Mouse (Mus musculus): ENCODE measurements around the gene Ubiad1.

Ubiad1 gene

GRCm38 (mm10) chr4:148399437-148400094, 45.0 kb downstream of the Ubiad1 start:
- DNase-seq (ENCODE audit: low read depth), result no peak

DNA sequence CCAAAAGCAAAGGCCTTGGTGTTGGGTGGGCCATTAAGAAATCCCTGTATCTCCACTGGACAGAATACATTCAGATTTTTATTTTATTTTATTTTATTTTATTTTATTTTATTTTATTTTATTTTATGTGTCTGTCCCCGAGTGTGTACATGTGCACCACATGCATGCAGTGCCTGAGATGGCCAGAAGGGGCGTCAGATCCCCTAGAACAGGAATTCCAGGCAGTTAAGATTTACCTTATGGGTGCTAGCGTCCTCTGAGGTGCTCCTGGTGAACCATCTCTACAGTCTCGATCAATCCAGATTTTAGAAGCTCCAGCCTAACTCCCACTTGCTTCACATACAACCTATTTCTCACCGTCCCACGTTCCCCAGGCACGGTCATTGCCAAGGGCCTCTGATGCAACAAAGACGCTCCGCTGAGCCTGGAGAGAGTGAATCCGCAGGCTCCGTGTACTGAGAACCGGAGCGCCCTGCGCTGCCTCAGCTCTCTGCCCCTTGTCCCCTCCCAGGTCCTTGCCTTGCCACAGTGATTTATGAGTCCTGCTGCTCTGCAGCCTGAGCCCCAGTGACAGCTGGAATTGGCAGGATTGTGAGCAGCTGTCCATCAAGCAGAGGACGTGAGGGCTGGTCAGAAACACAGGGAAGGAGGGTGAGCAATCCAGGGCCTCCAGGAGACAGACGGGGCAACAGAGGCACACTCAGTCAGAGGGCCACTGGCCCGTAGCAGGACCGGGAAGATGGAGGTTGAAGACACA, 46.9 kb downstream of the Ubiad1 start:
- DNase-seq (ENCODE audit: low read depth), result no peak

DNA sequence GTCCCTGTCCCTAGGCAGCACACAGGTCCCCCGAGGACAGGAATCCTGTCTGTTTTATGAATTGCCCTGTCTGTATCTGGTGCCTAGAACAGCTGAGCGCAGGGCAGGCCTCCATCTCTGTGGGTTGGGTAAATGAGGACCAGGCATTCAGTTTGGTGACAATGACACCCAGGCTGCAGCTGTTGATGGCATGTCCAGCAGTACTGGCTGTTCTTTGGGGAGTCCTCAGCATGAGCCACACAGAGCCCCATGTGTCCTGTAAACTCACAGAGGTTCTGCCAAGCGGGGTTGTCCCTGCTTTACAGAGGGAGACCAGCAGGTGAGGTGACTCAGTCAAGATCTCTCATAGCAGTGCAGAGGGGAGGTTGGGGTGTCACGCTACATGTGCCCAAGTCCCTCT, 47.5 kb downstream of the Ubiad1 start:
- no peak for DNase-seq (ENCODE audit: low read depth)

- no peak for DNase-seq (ENCODE audit: low read depth)
Measured at GRCm38 (mm10) chr4:148395875-148396274, 48.7 kb downstream of the Ubiad1 start.

- no peak for DNase-seq (ENCODE audit: low read depth)
Measured at GRCm38 (mm10) chr4:148395198-148395597, 49.4 kb downstream of the Ubiad1 start.

DNA sequence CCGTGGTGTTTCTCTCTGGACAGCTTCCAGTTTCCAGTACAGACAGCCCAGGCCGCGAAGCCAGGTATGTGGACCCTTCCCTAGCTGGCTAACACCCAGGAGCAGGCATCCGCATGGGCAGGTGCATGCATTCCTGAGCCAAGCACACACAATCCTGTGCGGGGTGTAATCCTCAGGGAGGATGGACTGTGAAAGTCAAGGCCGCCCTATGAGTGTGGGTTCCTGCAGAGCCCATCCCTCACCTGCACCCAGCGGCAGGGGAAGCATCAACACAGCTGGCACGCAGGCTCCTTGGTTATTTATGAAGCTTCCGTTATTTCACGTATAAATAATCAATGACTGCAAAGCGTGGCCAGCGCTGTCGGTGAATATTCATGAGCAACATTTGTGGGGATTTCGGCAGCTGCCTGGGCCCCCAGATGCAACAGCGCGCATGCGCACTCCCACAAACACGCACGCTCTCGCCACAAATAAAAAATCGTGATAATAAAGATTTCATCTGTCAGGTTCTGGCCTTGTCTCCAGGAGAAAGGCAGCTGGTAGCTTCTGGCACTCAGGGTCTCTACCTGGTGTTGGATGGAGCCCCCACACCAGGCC, 52.8 kb downstream of the Ubiad1 start:
- no peak for DNase-seq (ENCODE audit: low read depth)

GRCm38 (mm10) chr4:148389635-148390034, 54.9 kb downstream of the Ubiad1 start:
- no peak for DNase-seq (ENCODE audit: low read depth)

DNA sequence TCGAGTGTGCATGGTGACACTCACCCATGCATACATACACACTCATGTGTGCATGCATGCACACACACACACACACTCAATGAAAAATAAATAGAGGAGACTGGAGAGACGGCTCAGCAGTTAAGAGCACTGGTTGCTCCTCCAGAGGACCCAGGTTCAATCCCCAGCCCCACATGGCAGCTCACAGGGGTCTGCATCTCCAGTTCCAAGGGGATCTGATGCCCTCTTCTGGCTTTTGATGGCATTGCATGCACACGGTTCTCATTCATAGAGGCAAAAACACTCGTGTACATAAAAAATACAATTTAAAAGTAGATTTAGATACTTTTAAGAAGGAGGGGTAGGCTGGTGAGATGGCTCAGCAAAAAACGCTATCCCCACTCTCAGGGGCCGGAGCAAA, 55.5 kb downstream of the Ubiad1 start:
- no peak for DNase-seq (ENCODE audit: low read depth)

GRCm38 (mm10) chr4:148385269-148385668, 59.3 kb downstream of the Ubiad1 start:
- DNase-seq (ENCODE audit: low read depth), result no peak
